Mouse (Mus musculus): ENCODE results near the gene Aars.

DNA sequence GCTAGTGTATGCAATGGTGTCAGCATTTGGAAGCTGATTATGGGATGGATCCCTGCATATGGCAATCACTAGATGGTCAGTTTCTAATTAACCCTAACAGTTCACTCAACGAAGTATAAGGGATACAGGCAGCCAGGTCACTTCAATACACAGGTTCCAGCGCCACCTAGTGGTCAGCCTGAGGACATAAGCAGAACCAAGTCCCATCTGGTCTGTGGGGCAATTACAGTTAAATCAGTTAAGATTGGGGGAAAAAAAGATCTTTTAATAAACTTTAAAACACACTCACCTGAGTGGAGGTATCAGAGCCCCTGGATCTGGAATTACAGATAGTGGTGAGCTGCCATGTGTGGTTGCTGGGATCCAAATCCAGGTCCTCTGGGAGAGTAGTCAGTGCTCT is 57.2 kb downstream of the Aars start:
- no peak for TF ChIP-seq CTCF (IDR thresholded peaks at IDR 0.05; ENCODE audit: insufficient read depth, low read depth, low read length)
- no peak for TF ChIP-seq POLR2A (IDR thresholded peaks at IDR 0.05; ENCODE audit: insufficient read depth, low read depth, low read length)

All from olfactory bulb, adult 2 months (tissue).